In genomic region chr4:55281486-55282096, GRCm38 (mm10) we compare ENCODE assay signal across 15 mouse cellular contexts.
"Had no signal": no experiment of that assay in that cellular context is flagged by ENCODE, and none has a peak within 500 bp of the region (broad histone marks: within the 10 kb centered on the region; RNA-seq: fewer than 3 reads in every experiment).

No protein-coding gene starts in this region.

- H3K9ac ChIP-seq: limb, embryonic 12.5 days; liver, embryonic 15.5 days; neural tube, embryonic 15.5 days had no signal

- DNase-seq: kidney, postnatal 4 days; liver; lung, adult 2 months; lung, postnatal 36 days; midbrain, embryonic 14.5 days; right cerebral cortex, adult 18-20 months; right cerebral cortex, postnatal 25 days; thymus, adult 2 months had no signal

- H3K4me2 ChIP-seq: limb, embryonic 12.5 days; liver, embryonic 15.5 days; neural tube, embryonic 15.5 days had no signal

- H3K27ac ChIP-seq: layer of hippocampus, adult 2 months; limb, embryonic 12.5 days; liver, embryonic 15.5 days; midbrain, embryonic 10.5 days; neural tube, embryonic 15.5 days had no signal

- H3K27me3 ChIP-seq: limb, embryonic 12.5 days; liver, embryonic 15.5 days; neural tube, embryonic 15.5 days had no signal

- H3K4me3 ChIP-seq: layer of hippocampus, adult 2 months; limb, embryonic 12.5 days; liver, embryonic 15.5 days; midbrain, embryonic 10.5 days; myocyte; neural tube, embryonic 15.5 days had no signal

- H3K9me3 ChIP-seq: limb, embryonic 12.5 days; liver, embryonic 15.5 days; midbrain, embryonic 10.5 days; neural tube, embryonic 15.5 days had no signal

- H3K4me1 ChIP-seq: limb, embryonic 12.5 days; liver, embryonic 15.5 days; neural tube, embryonic 15.5 days had no signal

- ATAC-seq: lung, postnatal 0 days had no signal

- H3K36me3 ChIP-seq: limb, embryonic 12.5 days; liver, embryonic 15.5 days; midbrain, embryonic 10.5 days; neural tube, embryonic 15.5 days had no signal
